Mouse (Mus musculus) brain, adult 10 weeks (tissue): ENCODE results near the gene Dnase1l1. TPM values are rescaled to one million over a fixed set of nuclear protein-coding genes. Genes with fewer than 3 reads are reported as not detected.

Experiments
- polyA plus RNA-seq: library from polyadenylated mRNA; stranded (reverse); fragments of 350-450 nt; fragmentation: Illumina TruSeq; extraction: RNeasy Lipid Tissue Mini Kit (QIAGEN cat#74804); gene quantifications from one replicate; pipeline ENCODE4 v1.2.3, GENCODE M21; 2015; ENCODE audit warnings: low read depth, low replicate concordance

The Dnase1l1 gene
- polyA plus RNA-seq, result 3.4 TPM

GRCm38 (mm10) chrX:74281732-74282394 lies at the start of gene Dnase1l1, which contains the start of gene Taz:
TSS of gene Dnase1l1 (minus strand) at chrX:74282337.
TSS of gene Taz (plus strand) at chrX:74281912.

DNA sequence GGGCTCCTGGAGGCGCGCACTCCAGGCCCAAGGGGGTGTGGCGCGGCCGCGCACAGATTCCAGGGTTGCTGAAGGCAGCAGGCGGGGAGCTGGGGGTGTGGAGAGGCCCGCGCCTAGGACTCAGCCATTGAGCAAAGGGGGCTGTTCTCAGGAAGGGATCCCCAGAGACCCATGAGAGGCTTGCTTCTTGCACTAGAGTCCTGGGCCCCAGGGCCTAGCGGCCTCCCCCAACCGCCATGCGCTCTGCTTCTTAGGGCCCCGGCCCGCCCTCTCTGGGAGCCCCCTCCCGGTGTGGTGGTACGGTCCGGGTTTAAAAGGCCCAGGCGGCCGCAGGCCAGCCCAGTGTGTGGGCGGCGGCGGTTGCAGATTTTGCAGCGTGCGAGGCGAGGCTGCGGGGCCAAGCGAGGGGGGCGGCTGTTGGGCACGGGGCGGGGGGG lies 46.6 kb upstream of the Dnase1l1 start, which contains the start of gene Plxna3:
Gene Plxna3, plus strand, starts transcription at position 342 of the 437 bp plus-strand sequence.

GRCm38 (mm10) chrX:74312540-74313464 lies 30.7 kb upstream of the Dnase1l1 start, which contains the start of gene Fam50a:
TSS of gene Fam50a (plus strand) at chrX:74313033.

GRCm38 (mm10) chrX:74304867-74305700 lies 22.9 kb upstream of the Dnase1l1 start, which contains the start of gene Gdi1:
TSS of gene Gdi1 (plus strand) at chrX:74304998.

GRCm38 (mm10) chrX:74296538-74297448 lies 14.7 kb upstream of the Dnase1l1 start, which contains the start of gene Atp6ap1:
TSS of gene Atp6ap1 (plus strand) at chrX:74297097.

GRCm38 (mm10) chrX:74270062-74270901 lies 11.9 kb downstream of the Dnase1l1 start, which contains the start of gene Rpl10:
TSS of gene Rpl10 (plus strand) at chrX:74270812.

GRCm38 (mm10) chrX:74254153-74254887 lies 27.8 kb downstream of the Dnase1l1 start, which contains the start of gene Emd:
TSS of gene Emd (plus strand) at chrX:74254687.

DNA sequence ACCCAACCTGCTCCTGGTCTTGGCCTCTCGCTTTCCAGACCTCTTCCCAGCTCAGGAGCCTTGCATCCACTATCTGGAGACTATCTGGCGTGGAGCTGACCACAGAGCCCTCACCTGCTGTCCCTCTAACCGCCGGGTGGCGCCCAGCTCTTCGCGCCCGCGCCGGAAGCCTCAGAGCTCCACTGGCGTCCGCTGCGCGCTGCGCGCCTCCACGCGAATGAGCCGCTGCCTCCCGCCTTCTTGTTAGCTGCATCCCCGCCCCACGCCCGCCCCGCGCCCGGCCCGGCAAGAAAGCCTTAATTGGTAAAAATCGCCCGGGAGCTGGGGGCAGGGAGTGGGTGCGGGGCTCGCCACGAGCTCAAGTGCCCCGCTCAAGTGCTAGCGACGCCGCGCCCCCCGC lies 32.5 kb downstream of the Dnase1l1 start, which contains the start of gene Flna:
Gene Flna, minus strand, starts transcription at position 206 of the 400 bp plus-strand sequence.

Other genes with a start within 250 kb of the Dnase1l1 start
- 1.2 TPM for gene Opn1mw, start 154.9 kb downstream of the Dnase1l1 start, polyA plus RNA-seq
- 40.9 TPM for gene Mecp2, start 147.0 kb downstream of the Dnase1l1 start, polyA plus RNA-seq
- not detected for gene Tex28, start 114.5 kb downstream of the Dnase1l1 start, polyA plus RNA-seq
- gene Tktl1, start 105.1 kb downstream of the Dnase1l1 start, polyA plus RNA-seq, result 0.24 TPM
- gene Flna, start 32.5 kb downstream of the Dnase1l1 start, polyA plus RNA-seq, result 64.8 TPM
- gene Emd, start 27.6 kb downstream of the Dnase1l1 start, polyA plus RNA-seq, result 53.9 TPM
- gene Rpl10, start 11.5 kb downstream of the Dnase1l1 start, polyA plus RNA-seq, result 1,047 TPM
- gene Taz, start 425 bp downstream of the Dnase1l1 start, polyA plus RNA-seq, result 66.8 TPM
- 458 TPM for gene Atp6ap1, start 14.8 kb upstream of the Dnase1l1 start, polyA plus RNA-seq
- 590 TPM for gene Gdi1, start 22.7 kb upstream of the Dnase1l1 start, polyA plus RNA-seq
- gene Fam50a, start 30.7 kb upstream of the Dnase1l1 start, polyA plus RNA-seq, result 37.3 TPM
- 19.6 TPM for gene Plxna3, start 46.7 kb upstream of the Dnase1l1 start, polyA plus RNA-seq
- 45.8 TPM for gene Lage3, start 71.3 kb upstream of the Dnase1l1 start, polyA plus RNA-seq
- gene Ubl4a, start 90.9 kb upstream of the Dnase1l1 start, polyA plus RNA-seq, result 90.0 TPM
- 3.8 TPM for gene Slc10a3, start 91.0 kb upstream of the Dnase1l1 start, polyA plus RNA-seq
- 23.7 TPM for gene Fam3a, start 110.9 kb upstream of the Dnase1l1 start, polyA plus RNA-seq
- 24.7 TPM for gene Ikbkg, start 111.0 kb upstream of the Dnase1l1 start, polyA plus RNA-seq
- gene G6pdx, start 146.9 kb upstream of the Dnase1l1 start, polyA plus RNA-seq, result 36.5 TPM
- gene Gm6880, start 199.1 kb upstream of the Dnase1l1 start, polyA plus RNA-seq, result not detected